Mouse (Mus musculus): Measurements from ENCODE around the gene Bcl6. TPM values are rescaled to one million over a fixed set of nuclear protein-coding genes. Genes with fewer than 3 reads are reported as not detected.

Bcl6 gene
- polyA plus RNA-seq, 1 experiment from 2014 or later, result 0.49 TPM

DNA sequence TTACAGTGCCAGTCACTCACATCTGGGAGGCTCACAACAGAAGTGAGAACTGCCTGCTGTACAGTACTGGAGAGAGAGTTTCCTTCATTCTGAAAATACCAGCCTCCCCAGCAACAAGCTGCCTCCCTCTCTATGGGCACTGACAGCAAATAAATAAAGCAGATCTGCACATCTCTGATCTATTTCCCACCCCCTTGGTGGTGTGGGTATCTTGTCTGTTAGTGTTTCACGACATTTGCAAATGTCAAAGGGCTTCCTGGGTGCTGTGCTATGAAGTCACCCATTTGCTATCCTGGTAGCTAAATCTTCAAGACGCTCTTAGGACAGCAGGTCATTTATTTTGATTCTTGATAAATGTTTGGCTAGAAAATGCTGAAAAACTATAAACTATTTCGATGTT, 8.6 kb upstream of the Bcl6 start:
- Histone ChIP-seq H3K27ac (ENCODE audit: low read depth) (no peak overlapping the region), H3K9me3 (ENCODE audit: control insufficient read depth, low read length) (no peaks in the 10 kb centered on the region), H3K4me1 (replicated peaks; ENCODE audit: control insufficient read depth, insufficient read depth, low read length) (peaks cover 9% of the 10 kb centered on the region), H3K36me3 (ENCODE audit: control insufficient read depth, insufficient read depth, low read length) (no peaks in the 10 kb centered on the region), H3K27me3 (replicated peaks; ENCODE audit: control insufficient read depth, insufficient read depth, low read length) (no peaks in the 10 kb centered on the region), H3K4me3 (ENCODE audit: low read depth, low read length) (no peak overlapping the region), H3K4me2 (ENCODE audit: low read length) (no peak overlapping the region), H3K9ac (ENCODE audit: low read length) (no peak overlapping the region)
- no peak for DNase-seq (ENCODE audit: low spot score)
- ATAC-seq (replicated peaks; ENCODE audit: low FRiP score, low TSS enrichment, low read depth), result no peak
- WGBS, result 67% methylated on average over 3 of the region's 3 CpGs

- Histone ChIP-seq H3K4me1 (replicated peaks; ENCODE audit: control insufficient read depth, insufficient read depth, low read length) (peaks cover 10% of the 10 kb centered on the region), H3K27ac (ENCODE audit: low read depth) (no peak overlapping the region), H3K36me3 (ENCODE audit: control insufficient read depth, insufficient read depth, low read length) (no peaks in the 10 kb centered on the region), H3K4me2 (ENCODE audit: low read length) (no peak overlapping the region), H3K4me3 (ENCODE audit: low read depth, low read length) (no peak overlapping the region), H3K9ac (ENCODE audit: low read length) (no peak overlapping the region), H3K27me3 (replicated peaks; ENCODE audit: control insufficient read depth, insufficient read depth, low read length) (no peaks in the 10 kb centered on the region), H3K9me3 (ENCODE audit: control insufficient read depth, low read length) (no peaks in the 10 kb centered on the region)
- 79% methylated on average over 7 of the region's 7 CpGs for WGBS
- no peak for DNase-seq (ENCODE audit: low spot score)
- ATAC-seq (replicated peaks; ENCODE audit: low FRiP score, low TSS enrichment, low read depth), result no peak
These were observed 7.7 kb upstream of the Bcl6 start for GRCm38 (mm10) chr16:23996342-23996741.

- H3K36me3 ChIP-seq (ENCODE audit: control insufficient read depth, insufficient read depth, low read length), result no peaks in the 10 kb centered on the region
- H3K4me1 ChIP-seq (replicated peaks; ENCODE audit: control insufficient read depth, insufficient read depth, low read length), result peaks cover 19% of the 10 kb centered on the region
- DNase-seq (ENCODE audit: low spot score) (peak; percentile 65), ATAC-seq (replicated peaks; ENCODE audit: low FRiP score, low TSS enrichment, low read depth) (peak; percentile 34; the same call in 1 of the 2 replicates)
- no peak overlapping the region for H3K4me3 ChIP-seq (ENCODE audit: low read depth, low read length)
- H3K9ac ChIP-seq (ENCODE audit: low read length), result no peak overlapping the region
- H3K27ac ChIP-seq (ENCODE audit: low read depth), result no peak overlapping the region
- H3K9me3 ChIP-seq (ENCODE audit: control insufficient read depth, low read length), result no peaks in the 10 kb centered on the region
- H3K27me3 ChIP-seq (replicated peaks; ENCODE audit: control insufficient read depth, insufficient read depth, low read length), result no peaks in the 10 kb centered on the region
- 22% methylated on average over 17 of the region's 17 CpGs for WGBS
- peak overlapping the region; percentile 45 for H3K4me2 ChIP-seq (ENCODE audit: low read length)
These were observed 5.0 kb upstream of the Bcl6 start for GRCm38 (mm10) chr16:23993351-23994321.

DNA sequence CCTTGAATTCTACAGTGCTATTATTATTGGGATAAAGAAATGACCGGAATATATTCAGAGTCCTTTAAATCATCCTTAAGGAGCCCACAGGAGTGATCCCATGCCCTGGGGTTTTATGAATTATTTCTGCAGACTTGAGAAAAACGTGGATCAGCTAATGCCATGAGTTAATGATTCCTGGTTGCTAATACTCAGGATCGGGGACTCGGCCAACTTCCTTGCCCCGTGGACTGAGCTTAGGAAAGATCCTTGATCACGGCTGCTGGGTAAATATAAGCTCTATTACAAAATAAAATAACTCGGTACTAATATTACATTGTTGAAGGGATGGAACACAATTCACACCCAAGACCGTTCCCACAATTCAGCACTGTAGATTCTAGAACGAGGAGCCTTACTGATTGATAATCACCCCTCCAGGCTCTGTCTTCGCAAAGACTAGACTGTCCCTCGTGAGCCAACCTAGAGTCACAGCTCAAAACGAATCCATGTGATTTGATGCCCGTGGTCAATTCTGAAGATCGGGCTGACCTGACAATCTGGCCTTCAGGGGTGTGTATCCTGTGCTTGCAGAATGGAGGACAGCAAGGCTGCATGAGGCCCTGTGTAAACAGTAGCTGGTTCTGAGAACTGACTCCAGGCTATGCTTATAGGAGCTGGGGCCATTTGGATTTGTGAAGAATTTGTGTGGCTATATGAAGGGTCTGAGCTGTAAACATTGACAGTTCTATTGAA, 3.4 kb upstream of the Bcl6 start:
- Histone ChIP-seq H3K4me3 (ENCODE audit: low read depth, low read length) (no peak overlapping the region), H3K4me2 (ENCODE audit: low read length) (no peak overlapping the region), H3K36me3 (ENCODE audit: control insufficient read depth, insufficient read depth, low read length) (no peaks in the 10 kb centered on the region), H3K9ac (ENCODE audit: low read length) (no peak overlapping the region), H3K9me3 (ENCODE audit: control insufficient read depth, low read length) (no peaks in the 10 kb centered on the region), H3K4me1 (replicated peaks; ENCODE audit: control insufficient read depth, insufficient read depth, low read length) (peaks cover 20% of the 10 kb centered on the region), H3K27me3 (replicated peaks; ENCODE audit: control insufficient read depth, insufficient read depth, low read length) (no peaks in the 10 kb centered on the region), H3K27ac (ENCODE audit: low read depth) (no peak overlapping the region)
- WGBS, result 85% methylated on average over 14 of the region's 14 CpGs
- ATAC-seq (replicated peaks; ENCODE audit: low FRiP score, low TSS enrichment, low read depth) (no peak), DNase-seq (ENCODE audit: low spot score) (no peak)

DNA sequence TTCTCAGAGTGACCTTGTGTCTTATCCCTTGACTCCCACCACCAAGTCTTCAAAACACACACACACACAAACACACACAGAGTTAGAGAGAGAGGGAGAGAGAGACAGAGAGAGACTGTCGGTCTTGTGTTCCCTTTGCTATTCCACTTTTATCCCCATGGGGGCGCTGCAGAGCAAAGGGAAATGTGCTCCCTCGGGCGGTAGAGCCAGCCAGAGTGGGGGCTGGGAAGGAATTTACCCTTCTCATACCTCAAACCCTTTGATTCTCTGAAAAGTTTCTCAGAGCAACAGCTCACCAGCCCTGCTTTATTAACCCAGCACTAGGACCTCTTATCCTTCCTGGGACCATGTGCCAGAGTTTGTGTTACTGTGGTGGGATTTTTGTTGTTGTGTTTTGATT, 2.5 kb upstream of the Bcl6 start:
- no peak overlapping the region for H3K4me2 ChIP-seq (ENCODE audit: low read length)
- 2% methylated on average over 4 of the region's 4 CpGs for WGBS
- no peak overlapping the region for H3K27ac ChIP-seq (ENCODE audit: low read depth)

GRCm38 (mm10) chr16:23990161-23990970, 1.7 kb upstream of the Bcl6 start:
- Histone ChIP-seq H3K4me1 (replicated peaks; ENCODE audit: control insufficient read depth, insufficient read depth, low read length) (peaks cover 30% of the 10 kb centered on the region), H3K9me3 (ENCODE audit: control insufficient read depth, low read length) (no peaks in the 10 kb centered on the region), H3K4me3 (ENCODE audit: low read depth, low read length) (peak overlapping the region; percentile 79), H3K9ac (ENCODE audit: low read length) (peak overlapping the region; percentile 71; the same call in 1 of the 2 replicates), H3K27me3 (replicated peaks; ENCODE audit: control insufficient read depth, insufficient read depth, low read length) (peaks cover 3% of the 10 kb centered on the region; the same call in 1 of the 2 replicates), H3K36me3 (ENCODE audit: control insufficient read depth, insufficient read depth, low read length) (no peaks in the 10 kb centered on the region), H3K4me2 (ENCODE audit: low read length) (peak overlapping the region; percentile 95), H3K27ac (ENCODE audit: low read depth) (no peak overlapping the region)
- DNase-seq (ENCODE audit: low spot score), result no peak
- 50% methylated on average over 11 of the region's 11 CpGs for WGBS
- ATAC-seq (replicated peaks; ENCODE audit: low FRiP score, low TSS enrichment, low read depth), result no peak

More for the DNA sequence above, 2.5 kb upstream of the Bcl6 start:
- Histone ChIP-seq H3K4me1 (replicated peaks; ENCODE audit: control insufficient read depth, insufficient read depth, low read length) (peaks cover 28% of the 10 kb centered on the region), H3K36me3 (ENCODE audit: control insufficient read depth, insufficient read depth, low read length) (no peaks in the 10 kb centered on the region), H3K4me3 (ENCODE audit: low read depth, low read length) (no peak overlapping the region), H3K9ac (ENCODE audit: low read length) (no peak overlapping the region), H3K9me3 (ENCODE audit: control insufficient read depth, low read length) (no peaks in the 10 kb centered on the region), H3K27me3 (replicated peaks; ENCODE audit: control insufficient read depth, insufficient read depth, low read length) (no peaks in the 10 kb centered on the region)
- no peak for ATAC-seq (replicated peaks; ENCODE audit: low FRiP score, low TSS enrichment, low read depth)
- DNase-seq (ENCODE audit: low spot score), result peak; percentile 93

GRCm38 (mm10) chr16:23989209-23990160, 833 bp upstream of the Bcl6 start:
- DNase-seq (ENCODE audit: low spot score), result no peak
- Histone ChIP-seq H3K4me3 (ENCODE audit: low read depth, low read length) (peak overlapping the region; percentile 79), H3K36me3 (ENCODE audit: control insufficient read depth, insufficient read depth, low read length) (no peaks in the 10 kb centered on the region), H3K27me3 (replicated peaks; ENCODE audit: control insufficient read depth, insufficient read depth, low read length) (peaks cover 3% of the 10 kb centered on the region; the same call in 1 of the 2 replicates), H3K4me1 (replicated peaks; ENCODE audit: control insufficient read depth, insufficient read depth, low read length) (peaks cover 33% of the 10 kb centered on the region), H3K9me3 (ENCODE audit: control insufficient read depth, low read length) (no peaks in the 10 kb centered on the region), H3K27ac (ENCODE audit: low read depth) (peak overlapping the region; percentile 98), H3K9ac (ENCODE audit: low read length) (peak overlapping the region; percentile 71), H3K4me2 (ENCODE audit: low read length) (peak overlapping the region; percentile 95)
- no peak; the same call in 1 of the 2 replicates for ATAC-seq (replicated peaks; ENCODE audit: low FRiP score, low TSS enrichment, low read depth)
- 9% methylated on average over 25 of the region's 25 CpGs for WGBS

Measured in intestine, embryonic 14.5 days (tissue).